Mouse (Mus musculus) myocyte (in vitro differentiated cells): ENCODE measurements around the gene Svop.

Experiments
- CEBPB ChIP-seq: IDR thresholded peaks from 2 replicates; pipeline ENCODE4 v1.6.1; 2011; ENCODE audit warnings: mild to moderate bottlenecking, moderate library complexity; ENCODE audit not compliant: poor library complexity, insufficient read depth, severe bottlenecking
- E2F4 ChIP-seq: IDR thresholded peaks from one replicate; pipeline ENCODE4 v1.6.1; 2011; ENCODE audit warnings: mild to moderate bottlenecking, control low read depth, moderate library complexity; ENCODE audit not compliant: insufficient read depth
- MYOG ChIP-seq, 3 experiments: IDR thresholded peaks; one replicate each; pipeline ENCODE4 v1.6.1; 2011; ENCODE audit warnings: control low read depth in 2 of 3, low read depth in 2 of 3, mild to moderate bottlenecking in 2 of 3; ENCODE audit not compliant: insufficient read length in 2 of 3, control insufficient read depth in 1 of 3, insufficient read depth in 1 of 3
- POLR2A ChIP-seq: IDR thresholded peaks from one replicate; pipeline ENCODE4 v1.6.1; 2011; ENCODE audit warnings: low read depth, mild to moderate bottlenecking, control low read depth, moderate library complexity; ENCODE audit not compliant: insufficient read length
- POLR2AphosphoS2 ChIP-seq: IDR thresholded peaks from one replicate; pipeline ENCODE4 v1.6.1; 2011; ENCODE audit warnings: low read depth, control low read depth; ENCODE audit not compliant: insufficient read length
- REST ChIP-seq: IDR thresholded peaks from one replicate; pipeline ENCODE4 v1.6.1; 2011; ENCODE audit warnings: mild to moderate bottlenecking, control low read depth, moderate library complexity; ENCODE audit not compliant: insufficient read depth, insufficient read length
- TCF12 ChIP-seq: IDR thresholded peaks from one replicate; pipeline ENCODE4 v1.6.1; 2011; ENCODE audit warnings: mild to moderate bottlenecking, control low read depth; ENCODE audit not compliant: poor library complexity, insufficient read depth, severe bottlenecking
- TCF3 ChIP-seq: IDR thresholded peaks from one replicate; pipeline ENCODE4 v1.6.1; 2011; ENCODE audit warnings: low read depth, control low read depth; ENCODE audit not compliant: insufficient read length
- USF1 ChIP-seq: IDR thresholded peaks from one replicate; pipeline ENCODE4 v1.6.1; 2011; ENCODE audit warnings: low read depth, mild to moderate bottlenecking, control low read depth, moderate library complexity

DNA sequence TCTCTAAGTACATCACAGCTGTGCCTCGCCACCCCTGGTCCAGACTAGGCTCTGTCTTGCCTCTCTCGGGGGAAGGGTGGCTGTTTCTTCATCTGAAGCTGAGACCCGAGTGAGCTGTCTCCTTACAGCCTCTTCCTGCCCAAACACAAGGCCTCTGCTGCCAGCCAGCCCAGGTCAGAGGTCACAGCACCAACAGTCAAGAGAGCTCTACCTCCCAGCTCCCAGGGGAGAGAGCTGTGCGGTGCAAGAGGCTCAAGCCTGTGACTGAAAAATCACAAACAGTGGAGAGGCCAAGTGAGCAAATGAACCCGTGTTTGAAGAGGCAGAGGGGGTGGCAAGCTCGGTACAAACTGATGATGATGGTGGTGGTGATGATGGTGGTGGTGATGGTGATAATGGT, 24.8 kb downstream of the Svop start:
- no peak for TF ChIP-seq POLR2A
- TF ChIP-seq TCF3: no peak
- TF ChIP-seq USF1: no peak
- TF ChIP-seq E2F4: no peak
- no peak for TF ChIP-seq MYOG (IDR thresholded peaks at IDR 0.05; ENCODE audit: control insufficient read depth in 1 of 3, insufficient read depth in 1 of 3, insufficient read length in 2 of 3, low read depth in 2 of 3)
- no peak for TF ChIP-seq TCF12
- TF ChIP-seq POLR2AphosphoS2: no peak
- TF ChIP-seq CEBPB: no peak
- no peak for TF ChIP-seq REST
